Comparison of ENCODE assay signal across 1 mouse cellular context in the genomic region with DNA sequence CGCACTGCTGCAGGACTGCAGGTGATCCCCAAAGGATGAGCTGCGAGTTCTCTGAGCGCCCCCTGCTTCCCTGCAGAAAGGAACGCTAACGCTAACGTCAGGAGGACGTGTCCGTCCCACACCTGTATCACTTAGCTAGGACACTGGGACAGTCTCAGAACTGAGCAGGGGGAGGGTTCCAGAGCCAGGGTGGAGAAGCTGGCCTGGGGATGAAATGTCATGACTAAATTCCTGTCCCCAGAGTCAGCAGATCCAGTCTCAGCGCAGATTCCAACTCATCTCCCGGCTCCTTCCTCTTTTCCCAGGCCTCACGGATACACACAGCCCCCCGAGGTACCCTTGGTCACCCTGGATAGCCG.
TF ChIP-seq lines count a peak whose summit lies in the region.

No protein-coding gene starts in this region.

TF ChIP-seq in CH12.LX, 34 proteins besides CTCF, POLR2A, EP300 and RAD21:
- TF ChIP-seq USF1 (IDR thresholded peaks at IDR 0.05; ENCODE audit: low read depth, low read length) (no peak), IRF4 (IDR thresholded peaks at IDR 0.05; ENCODE audit: low read depth, low read length) (no peak), POLR2AphosphoS2 (IDR thresholded peaks at IDR 0.05; ENCODE audit: low read depth, low read length) (no peak), NRF1 (IDR thresholded peaks at IDR 0.05; ENCODE audit: low read depth, low read length) (no peak), ETS1 (conservative IDR thresholded peaks at IDR 0.05; ENCODE audit: low read depth, low read length) (no peak), MEF2A (IDR thresholded peaks at IDR 0.05; ENCODE audit: borderline replicate concordance, low read depth, low read length) (no peak), E2F4 (IDR thresholded peaks at IDR 0.05; ENCODE audit: insufficient replicate concordance, low read depth, low read length) (no peak), PAX5 (IDR thresholded peaks at IDR 0.05; ENCODE audit: low read length) (no peak), ZMIZ1 (IDR thresholded peaks at IDR 0.05; ENCODE audit: low read depth, low read length) (no peak)
